Mouse (Mus musculus): ENCODE data around the gene Mutyh. TPM values are rescaled to one million over a fixed set of nuclear protein-coding genes. Genes with fewer than 3 reads are reported as not detected.
"Not testable (repeated sequence)": the region's sequence is repeated elsewhere in the genome, so short reads cannot be mapped to it uniquely, and the experiment has no call there.

The Mutyh gene
- total RNA-seq, 4 experiments from 2014 or later, result 2.0 to 4.9 (median 2.9) TPM

- peak in 1 of 2 experiments; percentile 40 for DNase-seq (ENCODE audit: low spot score in 2 of 2)
Measured at GRCm38 (mm10) chr4:116820902-116821693, 13.6 kb downstream of the Mutyh start.

- no peak for DNase-seq (ENCODE audit: low spot score in 2 of 2)
Measured at GRCm38 (mm10) chr4:116821694-116822016, 14.1 kb downstream of the Mutyh start, which contains the start of gene Hpdl. Hpdl (minus strand) TSS chr4:116821707.

- DNase-seq (ENCODE audit: low spot score in 2 of 2), result peak in 1 of 2 experiments; percentile 66
Measured at GRCm38 (mm10) chr4:116824541-116825004, 17.1 kb downstream of the Mutyh start.

- no peak for DNase-seq (ENCODE audit: low spot score in 2 of 2)
Measured at GRCm38 (mm10) chr4:116827819-116828218, 20.3 kb downstream of the Mutyh start.

GRCm38 (mm10) chr4:116829364-116830069, 22.0 kb downstream of the Mutyh start:
- no peak for DNase-seq (ENCODE audit: low spot score in 2 of 2)

GRCm38 (mm10) chr4:116830070-116830368, 22.5 kb downstream of the Mutyh start:
- no peak for DNase-seq (ENCODE audit: low spot score in 2 of 2)

- no peak for DNase-seq (ENCODE audit: low spot score in 2 of 2)
Measured at GRCm38 (mm10) chr4:116838999-116839398, 31.5 kb downstream of the Mutyh start.

- not testable (repeated sequence) for DNase-seq (ENCODE audit: low spot score in 2 of 2)
Measured at GRCm38 (mm10) chr4:116840096-116840495, 32.6 kb downstream of the Mutyh start.

- no peak for DNase-seq (ENCODE audit: low spot score in 2 of 2)
Measured at GRCm38 (mm10) chr4:116840841-116841240, 33.3 kb downstream of the Mutyh start.

- no peak for DNase-seq (ENCODE audit: low spot score in 2 of 2)
Measured at GRCm38 (mm10) chr4:116844324-116844723, 36.8 kb downstream of the Mutyh start.

- no peak for DNase-seq (ENCODE audit: low spot score in 2 of 2)
Measured at GRCm38 (mm10) chr4:116849901-116850300, 42.4 kb downstream of the Mutyh start.

- DNase-seq (ENCODE audit: low spot score in 2 of 2), result no peak
Measured at GRCm38 (mm10) chr4:116854286-116854685, 46.8 kb downstream of the Mutyh start.

GRCm38 (mm10) chr4:116857203-116857602, 49.7 kb downstream of the Mutyh start:
- no peak for DNase-seq (ENCODE audit: low spot score in 2 of 2)

GRCm38 (mm10) chr4:116859711-116860110, 52.2 kb downstream of the Mutyh start:
- DNase-seq (ENCODE audit: low spot score in 2 of 2), result no peak

GRCm38 (mm10) chr4:116862023-116862422, 54.5 kb downstream of the Mutyh start:
- DNase-seq (ENCODE audit: low spot score in 2 of 2), result no peak

Other genes with a start within 250 kb of the Mutyh start
- 1 to 10 TPM; 4.7 to 7.1 (median 5.7) TPM for gene Ccdc17, start 211.1 kb upstream of the Mutyh start, total RNA-seq (2022)
- gene Nasp, start 179.8 kb upstream of the Mutyh start, total RNA-seq (2022), result 10 to 100 TPM; 21.4 to 36.0 (median 28.5) TPM
- gene Akr1a1, start 156.0 kb upstream of the Mutyh start, total RNA-seq (2022), result 100 to 1,000 TPM; 403 to 423 (median 409) TPM
- 100 to 1,000 TPM; 181 to 205 (median 195) TPM for gene Prdx1, start 122.2 kb upstream of the Mutyh start, total RNA-seq (2022)
- 10 to 100 TPM; 15.4 to 20.4 (median 17.5) TPM for gene Mmachc, start 99.3 kb upstream of the Mutyh start, total RNA-seq (2022)
- 1 to 10 TPM; 4.9 to 8.9 (median 6.2) TPM for gene Ccdc163, start 99.2 kb upstream of the Mutyh start, total RNA-seq (2022)
- 1 to 10 TPM; 4.1 to 5.9 (median 4.7) TPM for gene Tesk2, start 86.8 kb upstream of the Mutyh start, total RNA-seq (2022)
- 10 to 100 TPM; 11.3 to 16.1 (median 14.0) TPM for gene Toe1, start 83 bp upstream of the Mutyh start, total RNA-seq (2022)
- gene Hpdl, start 14.0 kb downstream of the Mutyh start, total RNA-seq (2022), result 1 to 10 TPM; 3.1 to 5.5 (median 5.2) TPM
- 10 to 100 TPM; 14.5 to 17.4 (median 16.1) TPM for gene Zswim5, start 69.7 kb downstream of the Mutyh start, total RNA-seq (2022)
- gene Urod, start 186.7 kb downstream of the Mutyh start, total RNA-seq (2022), result 10 to 100 TPM; 62.0 to 68.1 (median 64.8) TPM
- 10 to 100 TPM; 41.3 to 54.7 (median 42.2) TPM for gene Hectd3, start 187.6 kb downstream of the Mutyh start, total RNA-seq (2022)
- gene Eif2b3, start 211.7 kb downstream of the Mutyh start, total RNA-seq (2022), result 10 to 100 TPM; 20.0 to 25.1 (median 21.3) TPM

Measured in layer of hippocampus, adult 8-10 months (tissue).